Mouse (Mus musculus) adipose tissue, adult 10 weeks (tissue): Measurements from ENCODE around the gene Carmil3. TPM values are rescaled to one million over a fixed set of nuclear protein-coding genes. Genes with fewer than 3 reads are reported as not detected.

Experiments used
- polyA plus RNA-seq: library from polyadenylated mRNA; stranded (reverse); fragments of 350-450 nt; fragmentation: Illumina TruSeq; extraction: RNeasy Lipid Tissue Mini Kit (QIAGEN cat#74804); gene quantifications from one replicate; pipeline ENCODE4 v1.2.3, GENCODE M21; 2014; ENCODE audit warnings: low read depth, low replicate concordance

Gene Carmil3
- 0.93 TPM for polyA plus RNA-seq

DNA sequence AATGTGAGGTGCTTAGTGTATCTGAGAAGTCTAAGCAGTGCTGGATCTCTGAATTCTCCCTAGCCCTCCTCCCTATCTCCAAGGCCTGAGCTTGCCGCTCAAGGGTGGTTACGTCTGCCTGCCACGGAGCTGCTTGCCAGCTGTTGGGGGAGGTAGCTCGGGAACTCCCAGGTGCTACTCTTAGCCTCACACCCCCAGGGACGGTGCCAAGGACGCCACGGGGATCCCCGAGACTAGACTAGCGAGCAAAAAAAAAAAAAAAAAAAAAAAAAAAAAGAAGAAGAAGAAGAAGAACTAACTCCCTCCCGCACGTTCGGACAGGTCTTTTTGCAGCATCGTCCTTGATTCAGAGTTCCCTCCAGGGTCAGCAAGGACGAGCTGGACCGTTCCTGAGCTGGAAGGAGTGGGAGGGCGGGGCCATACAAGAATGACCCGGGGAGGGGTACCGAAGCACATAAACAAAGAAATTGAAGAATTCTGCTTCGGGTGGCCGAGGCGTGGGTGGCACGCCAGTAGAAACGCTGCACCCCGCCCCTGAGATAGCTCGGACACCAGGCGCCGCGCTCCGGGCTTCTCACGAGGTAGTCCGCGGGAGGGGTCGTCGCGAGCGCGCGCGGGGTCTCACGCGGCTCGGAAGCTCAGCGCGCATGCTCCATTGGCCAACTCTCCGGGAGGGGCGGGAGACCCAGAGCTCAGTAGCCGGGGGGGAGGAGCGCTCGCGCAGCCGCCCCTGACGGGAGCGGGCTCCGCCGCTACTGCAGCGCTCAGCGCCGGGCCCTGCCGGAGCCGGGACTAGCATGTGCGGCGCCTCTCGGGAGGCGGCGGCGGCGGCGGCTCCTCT is at the start of gene Carmil3:
TSS of gene Carmil3 (plus strand) at position 291 of the 841 bp plus-strand sequence.

GRCm38 (mm10) chr14:55478651-55479599 is 11.5 kb upstream of the Carmil3 start, which contains the start of gene Dhrs4:
Gene Dhrs4 (plus strand): TSS chr14:55478758.

GRCm38 (mm10) chr14:55510125-55510731 is 19.8 kb downstream of the Carmil3 start, which contains the start of gene Cpne6:
Gene Cpne6 (plus strand): TSS chr14:55510445.

GRCm38 (mm10) chr14:55524785-55525184 is 34.3 kb downstream of the Carmil3 start, which contains the start of gene Nrl:
Gene Nrl (minus strand): TSS chr14:55524981.

GRCm38 (mm10) chr14:55540067-55540786 is 49.8 kb downstream of the Carmil3 start, which contains the start of gene Pck2:
Gene Pck2 (plus strand): TSS chr14:55540266.

Other genes starting within 250 kb of the Carmil3 start
- 82.3 TPM for gene Dhrs4, start 11.9 kb upstream of the Carmil3 start, polyA plus RNA-seq
- gene Cpne6, start 19.8 kb downstream of the Carmil3 start, polyA plus RNA-seq: not detected
- gene Nrl, start 34.3 kb downstream of the Carmil3 start, polyA plus RNA-seq: not detected
- 33.9 TPM for gene Pck2, start 49.6 kb downstream of the Carmil3 start, polyA plus RNA-seq
- gene Dcaf11, start 69.4 kb downstream of the Carmil3 start, polyA plus RNA-seq: 139 TPM
- gene A730061H03Rik, start 69.8 kb downstream of the Carmil3 start, polyA plus RNA-seq: 1.9 TPM
- gene Fitm1, start 85.0 kb downstream of the Carmil3 start, polyA plus RNA-seq: 0.46 TPM
- 110 TPM for gene Psme1, start 87.5 kb downstream of the Carmil3 start, polyA plus RNA-seq
- gene Emc9, start 94.7 kb downstream of the Carmil3 start, polyA plus RNA-seq: 40.1 TPM
- gene Psme2, start 100.5 kb downstream of the Carmil3 start, polyA plus RNA-seq: 153 TPM
- 20.2 TPM for gene Rnf31, start 101.1 kb downstream of the Carmil3 start, polyA plus RNA-seq
- 46.8 TPM for gene Irf9, start 112.9 kb downstream of the Carmil3 start, polyA plus RNA-seq
- gene Rec8, start 127.4 kb downstream of the Carmil3 start, polyA plus RNA-seq: 25.8 TPM
- gene Ipo4, start 145.3 kb downstream of the Carmil3 start, polyA plus RNA-seq: 45.8 TPM
- gene Gm49378, start 147.2 kb downstream of the Carmil3 start, polyA plus RNA-seq: 0.86 TPM
- 96.9 TPM for gene Tm9sf1, start 153.2 kb downstream of the Carmil3 start, polyA plus RNA-seq
- gene Tssk4, start 159.5 kb downstream of the Carmil3 start, polyA plus RNA-seq: 5.4 TPM
- 46.3 TPM for gene Mdp1, start 169.9 kb downstream of the Carmil3 start, polyA plus RNA-seq
- gene Gmpr2, start 181.3 kb downstream of the Carmil3 start, polyA plus RNA-seq: 25.4 TPM
- 186 TPM for gene Nedd8, start 181.5 kb downstream of the Carmil3 start, polyA plus RNA-seq
- 14.4 TPM for gene Tinf2, start 191.2 kb downstream of the Carmil3 start, polyA plus RNA-seq
- gene Tgm1, start 223.3 kb downstream of the Carmil3 start, polyA plus RNA-seq: 2.5 TPM
- 28.8 TPM for gene Rabggta, start 231.6 kb downstream of the Carmil3 start, polyA plus RNA-seq